In genomic region chr17:24168590-24169277, GRCm38 (mm10) we compare ENCODE assay signal across 8 mouse cellular contexts. TPM values are rescaled to one million over a fixed set of nuclear protein-coding genes. Genes with fewer than 3 reads are reported as not detected.
DNase-seq lines count a peak whose midpoint lies in the region; ATAC-seq and TF ChIP-seq lines count a peak whose summit lies in the region.

No protein-coding gene starts in this region.

- H3K36me3 ChIP-seq in forebrain, embryonic 14.5 days (ENCODE audit: control insufficient read depth, insufficient read depth, low read length), result peaks cover 22% of the 10 kb centered on the region
- no peaks in the 10 kb centered on the region for H3K36me3 ChIP-seq in lung, postnatal 0 days (ENCODE audit: insufficient read depth, low read length)

- peak overlapping the region; percentile 88 for H3K9ac ChIP-seq in forebrain, embryonic 14.5 days (ENCODE audit: low read length)
- peak overlapping the region; percentile 94 for H3K9ac ChIP-seq in lung, postnatal 0 days (replicated peaks; ENCODE audit: low read depth)

- peaks cover 14% of the 10 kb centered on the region for H3K4me1 ChIP-seq in forebrain, embryonic 14.5 days (ENCODE audit: control insufficient read depth, insufficient read depth, low read length)
- peaks cover 6% of the 10 kb centered on the region; the same call in 1 of the 2 replicates for H3K4me1 ChIP-seq in lung, postnatal 0 days (ENCODE audit: insufficient read depth, low read depth, low read length)

- peak; percentile 53 for DNase-seq in MEL-GATA-1-ER (ENCODE audit: extremely low read depth, low read depth)
- DNase-seq in forebrain, embryonic 14.5 days (ENCODE audit: low spot score), result peak; percentile 83
- DNase-seq in heart, postnatal 25 days (ENCODE audit: low spot score), result peak; percentile 22
- DNase-seq in layer of hippocampus, adult 8-10 months (ENCODE audit: low spot score in 2 of 2), result peak; percentile 70 to 75
- DNase-seq in lung, postnatal 0 days (ENCODE audit: low spot score), result peak; percentile 72
- DNase-seq in retina, embryonic 14.5 days (ENCODE audit: low spot score), result peak; percentile 67
- peak; percentile 73 for DNase-seq in thymus, postnatal 25 days

- no peak for TF ChIP-seq CTCF in lung, postnatal 0 days (IDR thresholded peaks at IDR 0.05)

- intact Hi-C loops in heart, postnatal 25 days (cut with DNase I), result no loop called here

- TF ChIP-seq EP300 in lung, postnatal 0 days (IDR thresholded peaks at IDR 0.05), result no peak

- WGBS in forebrain, embryonic 14.5 days, result under 1% methylated on average over 41 of the region's 41 CpGs
- WGBS in lung, postnatal 0 days, result under 1% methylated on average over 40 of the region's 41 CpGs

- peak overlapping the region; percentile 96 for H3K27ac ChIP-seq in forebrain, embryonic 14.5 days (ENCODE audit: low read depth, low read length)
- peak overlapping the region; percentile 97 for H3K27ac ChIP-seq in lung, postnatal 0 days (ENCODE audit: low read length)

- H3K9me3 ChIP-seq in forebrain, embryonic 14.5 days (replicated peaks; ENCODE audit: control insufficient read depth, low read length), result no peaks in the 10 kb centered on the region
- no peaks in the 10 kb centered on the region for H3K9me3 ChIP-seq in lung, postnatal 0 days (ENCODE audit: low read length)

- H3K4me2 ChIP-seq in forebrain, embryonic 14.5 days (ENCODE audit: low read length), result peak overlapping the region; percentile 88
- H3K4me2 ChIP-seq in lung, postnatal 0 days (replicated peaks; ENCODE audit: low read depth, low read length), result peak overlapping the region; percentile 89

- ATAC-seq in cerebellum, adult (ENCODE audit: insufficient number of reproducible peaks, low FRiP score, low TSS enrichment), result peak; percentile 17; the same call in 1 of the 2 replicates
- peak; percentile 72 for ATAC-seq in forebrain, embryonic 14.5 days
- ATAC-seq in lung, postnatal 0 days, result peak; percentile 52

- H3K4me3 ChIP-seq in forebrain, embryonic 14.5 days (ENCODE audit: low read depth, low read length), result peak overlapping the region; percentile 73
- H3K4me3 ChIP-seq in lung, postnatal 0 days (ENCODE audit: low read depth, low read length), result peak overlapping the region; percentile 68

- H3K27me3 ChIP-seq in forebrain, embryonic 14.5 days (replicated peaks; ENCODE audit: control insufficient read depth, insufficient read depth, low read length), result no peaks in the 10 kb centered on the region
- no peaks in the 10 kb centered on the region for H3K27me3 ChIP-seq in lung, postnatal 0 days (replicated peaks; ENCODE audit: insufficient read depth, low read length)

RNA-seq across cellular contexts. Expression of gene Atp6v0c, which starts 0.8 kb away (rescaled TPM):
- 1,021 and 1,033 TPM in 2 replicates for polyA plus RNA-seq in forebrain, embryonic 14.5 days (2014; fragmentation: Nextera tagmentation; extraction: Ambion mirVana)
- 100 to 1,000 TPM; 225 to 246 TPM for total RNA-seq in heart, postnatal 25 days (2021)
- total RNA-seq in layer of hippocampus, adult 8-10 months (2022), result 1,000 to 10,000 TPM in 3 of 4 experiments, 100 to 1,000 TPM in 1; 996 to 1,139 (median 1,074) TPM
- 566 and 620 TPM in 2 replicates for polyA plus RNA-seq in lung, postnatal 0 days (2015; fragmentation: Nextera tagmentation; extraction: Ambion mirVana)

RNA-seq across cellular contexts. Expression of gene Amdhd2, which starts 5.2 kb away (rescaled TPM):
- 28.4 and 29.6 TPM in 2 replicates for polyA plus RNA-seq in forebrain, embryonic 14.5 days (2014; fragmentation: Nextera tagmentation; extraction: Ambion mirVana)
- 1 to 10 TPM; 9.1 to 9.6 TPM for total RNA-seq in heart, postnatal 25 days (2021)
- 10 to 100 TPM; 35.7 to 55.8 (median 40.5) TPM for total RNA-seq in layer of hippocampus, adult 8-10 months (2022)
- 44.1 and 44.2 TPM in 2 replicates for polyA plus RNA-seq in lung, postnatal 0 days (2015; fragmentation: Nextera tagmentation; extraction: Ambion mirVana)

RNA-seq across cellular contexts. Expression of gene Pdpk1, which starts 18.0 kb away (rescaled TPM):
- 42.6 and 59.0 TPM in 2 replicates for polyA plus RNA-seq in forebrain, embryonic 14.5 days (2014; fragmentation: Nextera tagmentation; extraction: Ambion mirVana)
- 10 to 100 TPM; 45.0 to 46.1 TPM for total RNA-seq in heart, postnatal 25 days (2021)
- 100 to 1,000 TPM in 3 of 4 experiments, 10 to 100 TPM in 1; 95.3 to 124 (median 108) TPM for total RNA-seq in layer of hippocampus, adult 8-10 months (2022)
- polyA plus RNA-seq in lung, postnatal 0 days (2015; fragmentation: Nextera tagmentation; extraction: Ambion mirVana), result 26.4 and 32.3 TPM in 2 replicates

RNA-seq across cellular contexts. Expression of gene Tbc1d24, which starts 36.6 kb away (rescaled TPM):
- polyA plus RNA-seq in forebrain, embryonic 14.5 days (2014; fragmentation: Nextera tagmentation; extraction: Ambion mirVana), result 10.5 and 15.0 TPM in 2 replicates
- 1 to 10 TPM; 8.3 to 9.4 TPM for total RNA-seq in heart, postnatal 25 days (2021)
- 10 to 100 TPM; 60.0 to 71.5 (median 64.0) TPM for total RNA-seq in layer of hippocampus, adult 8-10 months (2022)
- polyA plus RNA-seq in lung, postnatal 0 days (2015; fragmentation: Nextera tagmentation; extraction: Ambion mirVana), result 1.8 and 1.9 TPM in 2 replicates

RNA-seq across cellular contexts. Expression of gene Ntn3, which starts 40.6 kb away (rescaled TPM):
- 2.6 and 3.0 TPM in 2 replicates for polyA plus RNA-seq in forebrain, embryonic 14.5 days (2014; fragmentation: Nextera tagmentation; extraction: Ambion mirVana)
- under 1 TPM; 0.64 to 0.73 TPM for total RNA-seq in heart, postnatal 25 days (2021)
- total RNA-seq in layer of hippocampus, adult 8-10 months (2022), result 10 to 100 TPM in 1 of 4 experiments, 1 to 10 TPM in 3; 8.6 to 10.1 (median 9.3) TPM
- polyA plus RNA-seq in lung, postnatal 0 days (2015; fragmentation: Nextera tagmentation; extraction: Ambion mirVana), result 2.3 and 2.5 TPM in 2 replicates

Comparison
In these comparisons a context has a peak if more than half of its experiments do, and no peak if none do; other contexts are left out.
1. Peak in every context shown above with its lines: DNase-seq, ATAC-seq, H3K4me3 ChIP-seq and H3K27ac ChIP-seq.
2. DNase-seq: peak in every context shown above with its lines; median percentile 83 in forebrain, embryonic 14.5 days; 73 in thymus, postnatal 25 days; 72 in layer of hippocampus, adult 8-10 months; 72 in lung, postnatal 0 days; 67 in retina, embryonic 14.5 days; 53 in MEL-GATA-1-ER; 22 in heart, postnatal 25 days.
3. ATAC-seq: peak in every context shown above with its lines; median percentile 72 in forebrain, embryonic 14.5 days; 52 in lung, postnatal 0 days; 17 in cerebellum, adult.
4. RNA of gene Atp6v0c, which starts 0.8 kb away (total RNA-seq): 996 to 1,139 TPM in layer of hippocampus, adult 8-10 months; 225 to 246 TPM in heart, postnatal 25 days; every median in the first group is over 4 times any median in the second.